Mouse (Mus musculus): Measurements from ENCODE around the gene Polr2g. TPM values are rescaled to one million over a fixed set of nuclear protein-coding genes. Genes with fewer than 3 reads are reported as not detected.
"Not testable (repeated sequence)": the region's sequence is repeated elsewhere in the genome, so short reads cannot be mapped to it uniquely, and the experiment has no call there.

Gene Polr2g
- total RNA-seq (2022), result 100 to 1,000 TPM; 107 to 116 (median 109) TPM

DNA sequence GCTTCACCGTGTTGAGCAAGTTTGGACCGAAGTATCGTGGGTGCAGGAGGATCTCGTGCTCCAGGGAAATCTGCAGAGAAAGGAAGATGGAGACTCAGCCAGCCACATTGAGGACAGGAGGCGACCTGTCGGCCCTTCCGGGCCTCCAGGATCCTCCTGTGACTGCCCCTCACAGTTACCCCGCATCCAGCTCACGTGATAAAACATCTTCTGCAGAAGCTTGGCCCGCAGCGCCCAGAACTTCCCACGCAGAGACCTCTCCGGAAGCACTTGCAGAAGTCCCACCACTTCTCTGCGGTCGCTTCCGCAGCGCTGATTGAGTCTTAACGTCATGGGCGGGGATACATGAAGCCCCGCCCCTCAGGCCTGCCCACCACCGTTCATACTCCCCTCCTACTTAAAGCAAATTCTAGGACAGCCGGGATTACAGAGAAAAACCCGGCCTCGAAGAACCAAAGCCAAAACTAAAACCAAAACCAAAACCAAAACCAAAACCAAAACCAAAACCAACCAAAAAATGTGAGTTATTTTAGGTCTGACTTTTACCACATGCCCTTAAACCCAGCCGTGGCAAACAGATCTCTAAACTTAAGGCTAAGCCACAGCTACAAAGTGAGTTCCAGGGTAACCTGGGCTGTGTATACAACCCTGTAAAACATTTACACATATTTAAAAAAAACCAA, at the start of gene Polr2g:
Polr2g (minus strand) TSS at position 314 of the 683 bp plus-strand sequence.
- peak; percentile 68 to 94 for DNase-seq (ENCODE audit: low spot score in 2 of 2)

DNA sequence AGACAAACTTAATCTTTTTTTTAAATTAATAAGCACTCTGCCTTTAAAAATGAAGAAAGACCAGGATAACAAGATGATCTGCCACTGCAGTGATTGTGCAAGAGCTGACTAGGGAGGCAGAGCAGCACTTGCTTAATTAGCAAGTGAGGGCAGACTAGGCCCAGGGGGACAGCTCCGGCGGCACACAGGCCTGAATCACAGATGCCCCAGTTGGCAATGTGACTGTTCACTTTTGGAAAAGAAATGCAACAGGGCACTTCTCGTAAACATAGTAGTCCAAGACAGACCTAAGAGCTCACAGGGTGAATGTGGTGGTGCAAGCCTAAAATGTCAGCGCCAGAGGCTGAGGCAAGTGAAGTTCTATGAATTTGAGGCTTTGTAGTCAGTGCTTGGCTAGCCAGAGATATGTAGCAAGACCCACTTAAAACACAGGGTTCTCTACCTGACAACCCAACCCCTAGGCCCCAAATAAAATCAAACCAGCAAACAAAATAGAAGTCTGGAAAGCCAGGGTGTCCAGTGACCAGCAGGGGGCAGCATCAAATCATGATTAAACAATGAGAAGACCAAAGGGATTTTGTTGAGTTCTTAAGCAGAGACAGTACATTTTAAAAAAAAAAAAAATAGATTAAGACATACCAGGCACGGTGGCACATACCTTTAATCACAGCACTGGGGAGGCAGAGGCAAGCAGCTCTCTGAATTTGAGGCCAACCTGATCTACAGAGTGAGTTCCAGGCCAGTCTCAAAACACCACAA, 46.2 kb upstream of the Polr2g start:
- no peak for DNase-seq (ENCODE audit: low spot score in 2 of 2)

DNA sequence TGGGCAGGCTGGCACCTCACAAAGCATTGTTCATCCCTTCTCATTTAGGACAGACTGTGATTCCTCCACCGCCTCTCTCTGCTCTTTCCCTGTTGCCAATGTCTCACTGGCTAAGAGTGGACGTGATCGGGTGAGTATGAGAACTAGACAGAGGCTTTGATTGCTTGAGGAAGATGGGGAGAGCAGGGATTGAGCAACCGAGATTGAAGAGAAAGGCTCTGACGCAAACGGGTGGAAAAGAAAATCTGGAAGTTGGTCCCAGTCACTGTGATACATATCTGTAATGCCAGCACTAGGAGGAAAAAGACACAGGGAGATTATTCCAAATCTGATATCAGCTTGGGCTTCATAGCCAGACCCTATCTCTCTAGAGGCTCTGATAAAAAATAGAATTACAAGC, 44.6 kb upstream of the Polr2g start:
- no peak for DNase-seq (ENCODE audit: low spot score in 2 of 2)

DNA sequence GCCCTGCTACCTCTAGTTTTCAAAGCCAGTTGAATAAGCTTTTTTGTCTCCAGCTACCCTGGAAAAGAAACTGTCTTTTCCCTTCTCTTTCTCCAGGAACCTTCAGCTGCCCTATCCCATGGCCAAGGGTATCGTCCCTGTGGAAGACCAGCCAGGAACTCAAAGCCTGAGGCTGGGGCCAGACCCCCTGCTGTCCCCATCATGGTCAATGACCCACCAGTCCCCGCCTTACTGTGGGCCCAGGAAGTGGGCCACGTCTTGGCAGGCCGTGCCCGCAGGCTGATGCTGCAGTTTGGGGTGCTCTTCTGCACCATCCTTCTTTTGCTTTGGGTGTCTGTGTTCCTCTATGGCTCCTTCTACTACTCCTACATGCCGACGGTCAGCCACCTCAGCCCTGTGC, 42.6 kb upstream of the Polr2g start:
- DNase-seq (ENCODE audit: low spot score in 2 of 2), result no peak

DNA sequence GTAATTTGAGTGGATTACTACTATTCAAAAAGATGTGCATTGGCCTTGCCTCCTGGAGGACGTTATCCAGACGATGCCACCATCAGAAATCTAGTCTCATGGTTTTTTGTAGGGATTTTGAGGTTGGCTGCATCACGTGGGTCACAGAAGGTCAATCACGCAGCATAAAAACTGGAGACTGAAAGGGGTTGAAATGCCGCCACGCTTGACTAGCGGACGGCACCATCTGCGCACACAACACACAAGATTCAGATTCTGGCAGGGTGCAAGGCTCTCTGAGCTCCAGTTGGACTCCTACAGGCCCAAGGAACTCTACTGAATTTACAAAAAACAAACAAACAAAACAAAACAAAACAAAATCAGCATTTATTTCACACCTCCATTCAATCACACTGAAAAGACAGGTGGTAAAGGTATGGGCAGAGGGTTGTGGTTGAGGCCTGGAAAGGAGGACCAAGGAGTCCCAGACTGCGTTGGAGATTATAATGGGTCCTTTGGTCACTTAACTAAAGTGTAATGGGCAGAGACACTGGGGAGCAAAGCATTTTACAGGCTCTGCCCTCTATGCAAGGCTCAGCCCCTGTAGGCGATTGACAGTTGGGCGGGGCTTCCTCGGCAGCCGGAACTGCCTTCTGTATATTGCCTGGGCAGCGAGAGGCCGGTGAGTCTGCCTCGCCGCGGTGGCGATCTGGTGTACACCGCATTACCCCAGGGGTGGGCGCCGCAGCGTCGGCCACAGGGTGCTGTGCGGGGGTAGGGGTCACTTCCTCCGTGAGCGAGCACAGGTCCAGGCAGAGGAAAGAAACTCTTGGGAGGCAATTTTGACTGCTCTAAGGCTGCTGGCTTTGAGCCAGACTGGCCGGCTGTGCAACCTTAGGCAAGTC, 41.8 kb upstream of the Polr2g start:
- DNase-seq (ENCODE audit: low spot score in 2 of 2), result peak; percentile 39 to 69

DNA sequence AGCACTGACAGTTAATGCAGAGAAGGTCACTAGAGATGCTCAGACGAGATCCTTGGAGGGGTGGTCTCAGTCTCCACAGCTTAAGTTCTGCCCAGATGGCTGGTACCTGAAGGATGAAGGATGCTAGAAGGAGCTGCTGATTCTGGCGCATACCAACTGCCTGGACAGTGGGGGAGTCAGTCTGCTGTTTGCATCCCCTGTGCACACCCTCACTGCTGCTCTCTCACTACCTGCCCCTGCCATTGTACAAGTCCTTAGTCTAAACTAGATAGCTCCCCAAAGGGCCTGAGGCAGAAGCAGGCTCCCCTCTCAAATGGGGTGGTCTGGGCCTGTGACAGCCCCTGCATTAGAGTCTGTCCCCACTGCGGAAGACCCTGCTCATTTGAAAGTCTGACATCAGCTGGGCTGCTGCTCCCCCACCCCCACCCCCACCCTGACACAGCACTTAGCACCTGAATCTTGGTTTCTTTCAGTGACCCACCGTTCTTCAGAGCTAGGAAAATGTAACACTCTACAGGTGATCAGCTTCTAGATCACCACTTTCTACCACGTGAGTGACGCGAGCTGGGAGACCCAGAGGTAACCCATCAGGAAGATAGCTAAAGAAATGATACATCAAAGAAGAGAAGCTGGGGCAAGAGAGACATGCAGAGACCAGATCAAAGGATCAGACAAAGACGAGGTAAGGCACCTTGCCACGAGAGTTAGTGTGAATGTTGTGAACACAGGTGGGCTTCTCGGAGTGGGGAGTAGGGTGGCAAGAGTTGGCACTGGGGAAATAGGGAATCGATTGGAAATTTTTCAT, 40.9 kb upstream of the Polr2g start, which contains the start of gene Gng3:
Gng3 (minus strand) TSS at position 92 of the 805 bp plus-strand sequence.
- DNase-seq (ENCODE audit: low spot score in 2 of 2), result peak; percentile 81 to 90

DNA sequence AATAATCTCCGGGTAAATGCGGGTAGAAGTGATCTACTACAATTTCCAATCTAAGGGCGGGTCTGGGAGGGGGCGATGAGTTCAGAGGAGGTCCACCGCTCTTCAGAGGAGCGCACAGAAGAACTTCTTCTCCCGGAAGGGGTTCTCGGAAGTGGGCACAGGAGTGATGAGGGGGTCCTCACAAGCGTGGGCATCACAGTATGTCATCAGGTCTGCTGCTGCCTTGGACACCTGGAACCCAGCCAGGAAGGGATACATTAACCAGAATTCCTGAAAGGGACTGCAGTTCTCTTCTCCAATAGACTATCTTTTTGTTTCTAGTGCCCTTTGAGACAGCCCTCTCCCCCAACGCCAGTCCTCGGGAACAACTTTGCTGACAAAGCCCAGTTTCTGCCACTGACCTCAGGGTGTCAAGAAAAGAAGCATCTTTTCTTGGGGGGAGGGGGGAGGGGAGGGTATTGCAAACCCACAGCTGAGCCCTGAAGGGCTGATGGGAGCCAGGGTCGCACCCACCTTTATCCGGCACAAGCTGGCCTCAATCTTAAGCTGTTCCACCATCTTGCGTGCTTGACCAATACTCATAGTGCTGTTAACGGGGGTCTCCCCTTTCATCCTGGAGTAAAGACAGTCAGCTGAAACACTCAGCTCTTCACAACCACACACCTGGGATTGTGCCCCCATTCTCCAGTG, 39.8 kb upstream of the Polr2g start:
- DNase-seq (ENCODE audit: low spot score in 2 of 2), result peak in 1 of 2 experiments; percentile 52

DNA sequence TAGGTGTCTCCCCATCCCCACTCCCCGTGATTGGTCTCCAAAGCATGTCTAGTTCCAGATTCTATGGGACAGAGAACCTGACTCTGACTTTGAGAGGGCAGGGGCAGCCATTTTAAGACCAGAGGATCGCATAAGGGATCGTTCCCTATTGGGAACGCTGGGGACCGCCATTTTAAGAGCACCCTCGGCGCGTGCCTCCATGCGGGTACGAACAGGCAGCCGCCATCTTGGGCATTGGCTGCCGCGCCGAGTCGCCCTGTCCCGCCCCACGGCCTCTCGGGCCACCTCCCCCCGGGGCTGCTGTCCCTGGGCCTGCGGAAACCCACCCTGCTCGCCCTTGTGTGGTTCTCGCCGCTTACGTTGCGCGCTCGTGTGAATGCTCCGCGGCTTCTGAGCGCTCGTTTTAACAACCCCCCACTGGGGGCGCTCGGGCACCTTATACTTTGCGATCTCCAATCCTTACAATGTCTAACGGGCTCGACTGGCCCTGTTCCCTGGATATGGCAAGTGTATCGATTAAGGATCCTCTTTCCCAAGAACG, 38.9 kb upstream of the Polr2g start, which contains the start of gene Bscl2:
Bscl2 (plus strand) TSS at position 217 of the 541 bp plus-strand sequence.
- peak; percentile 77 to 88 for DNase-seq (ENCODE audit: low spot score in 2 of 2)

DNA sequence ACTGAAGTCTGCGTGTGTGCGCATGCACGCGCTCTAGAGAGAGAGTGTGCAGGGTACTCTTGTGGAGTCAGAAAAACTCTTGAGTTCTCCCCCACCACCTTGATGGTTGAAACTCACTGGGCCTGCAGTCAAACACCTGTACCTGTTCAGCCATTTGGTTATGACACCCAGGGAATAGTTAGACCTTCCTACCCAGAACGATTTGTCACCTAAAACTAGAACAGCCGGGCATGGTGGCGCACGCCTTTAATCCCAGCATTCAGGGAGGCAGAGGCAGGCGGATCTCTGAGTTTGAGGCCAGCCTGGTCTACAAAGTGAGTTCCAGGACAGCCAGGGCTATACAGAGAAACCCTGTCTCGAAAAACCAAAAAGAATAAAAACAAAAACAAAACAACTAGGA, 38.0 kb upstream of the Polr2g start:
- not testable (repeated sequence) for DNase-seq (ENCODE audit: low spot score in 2 of 2)

DNA sequence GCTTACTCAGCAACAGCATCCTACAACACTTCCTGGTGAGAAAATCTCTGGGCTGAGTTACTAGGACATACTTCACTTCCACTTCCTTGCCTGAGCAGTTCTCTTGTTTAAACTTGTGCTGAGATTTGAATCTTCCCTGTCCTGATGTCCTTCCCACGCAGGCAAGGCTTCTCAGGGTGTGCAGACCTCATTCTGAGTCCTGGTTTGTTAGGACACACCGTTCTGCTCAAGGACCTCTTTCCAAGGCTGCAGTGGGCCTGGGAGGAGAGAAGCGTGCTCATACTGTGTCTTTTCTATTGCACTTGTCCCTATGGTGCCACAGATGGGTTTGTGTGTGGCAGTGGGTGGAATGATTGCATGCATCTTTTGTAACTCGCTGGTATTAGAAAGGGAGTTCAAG, 34.6 kb upstream of the Polr2g start:
- DNase-seq (ENCODE audit: low spot score in 2 of 2), result no peak

DNA sequence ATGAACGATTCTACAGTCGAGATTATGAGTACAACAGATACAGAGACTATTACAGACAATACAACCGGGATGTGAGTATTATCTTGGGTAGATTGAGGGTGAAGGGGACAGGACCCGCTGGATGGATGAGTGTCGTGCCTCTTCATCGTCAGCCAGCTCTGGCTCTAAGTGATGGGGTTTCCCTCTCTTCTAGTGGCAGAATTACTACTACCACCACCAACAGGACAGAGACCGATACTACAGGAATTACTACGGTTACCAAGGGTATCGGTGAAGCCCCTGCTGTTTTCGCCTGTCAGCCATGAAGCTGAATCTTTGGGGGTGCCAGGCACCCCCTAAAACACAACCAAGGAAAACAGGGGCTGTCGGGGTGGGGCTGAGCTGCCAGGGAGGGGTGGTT, 32.9 kb upstream of the Polr2g start:
- no peak for DNase-seq (ENCODE audit: low spot score in 2 of 2)

DNA sequence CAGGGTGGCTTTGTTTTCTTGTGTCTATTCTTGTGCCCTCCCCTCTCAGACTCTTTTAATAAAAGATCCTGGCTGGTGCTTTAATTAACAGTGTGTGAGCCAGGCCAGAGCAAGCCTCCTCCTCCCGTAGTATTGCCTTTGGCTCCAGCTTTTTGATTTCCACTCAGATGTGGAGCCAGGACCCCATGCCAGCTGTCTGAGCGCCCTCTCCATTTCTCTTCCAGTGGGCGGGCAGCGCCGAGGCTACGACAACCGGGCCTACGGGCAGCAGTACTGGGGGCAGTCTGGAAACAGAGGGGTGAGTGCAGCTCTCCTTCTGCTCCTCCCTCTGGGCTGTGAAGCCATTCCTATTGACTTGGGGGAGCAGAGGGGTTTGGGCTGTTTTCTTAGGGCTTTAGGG, 32.3 kb upstream of the Polr2g start:
- DNase-seq (ENCODE audit: low spot score in 2 of 2), result no peak

DNA sequence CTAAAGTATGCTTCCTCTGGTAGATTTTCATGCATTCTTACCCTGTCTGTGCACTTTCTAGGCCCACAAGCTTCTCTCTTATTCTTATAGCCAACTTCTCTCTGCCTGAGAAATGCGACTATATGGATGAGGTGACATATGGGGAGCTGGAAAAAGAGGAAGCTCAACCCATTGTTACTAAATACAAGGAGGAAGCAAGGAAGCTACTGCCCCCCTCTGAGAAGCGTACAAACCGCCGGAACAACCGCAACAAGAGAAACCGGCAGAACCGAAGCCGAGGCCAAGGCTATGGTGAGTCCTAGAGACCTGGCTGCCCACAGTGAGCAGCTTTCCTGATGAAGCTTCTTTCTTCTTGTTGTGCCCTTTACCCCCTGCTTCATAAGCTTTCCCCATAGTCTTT, 31.3 kb upstream of the Polr2g start, which contains the start of gene AC129217.1:
AC129217.1 (plus strand) TSS at position 114 of the 400 bp plus-strand sequence.
- DNase-seq (ENCODE audit: low spot score in 2 of 2), result no peak

DNA sequence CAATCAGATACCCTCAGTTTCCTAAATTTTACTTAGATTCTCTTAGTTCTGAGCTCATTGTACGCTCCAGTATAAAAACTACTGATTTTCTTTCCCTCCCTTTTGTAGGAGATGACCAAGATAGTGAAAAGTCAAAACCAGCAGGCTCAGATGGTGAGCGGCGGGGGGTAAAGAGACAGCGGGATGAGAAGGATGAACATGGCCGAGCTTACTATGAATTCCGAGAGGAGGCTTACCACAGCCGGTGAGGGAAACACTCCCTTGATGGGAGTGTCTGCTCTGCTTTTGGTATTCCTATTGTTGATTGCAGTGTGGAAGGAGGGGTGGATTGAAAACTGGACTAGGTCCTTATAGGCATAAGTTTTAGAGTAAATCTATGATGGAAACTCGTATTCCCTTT, 24.3 kb upstream of the Polr2g start:
- no peak for DNase-seq (ENCODE audit: low spot score in 2 of 2)

DNA sequence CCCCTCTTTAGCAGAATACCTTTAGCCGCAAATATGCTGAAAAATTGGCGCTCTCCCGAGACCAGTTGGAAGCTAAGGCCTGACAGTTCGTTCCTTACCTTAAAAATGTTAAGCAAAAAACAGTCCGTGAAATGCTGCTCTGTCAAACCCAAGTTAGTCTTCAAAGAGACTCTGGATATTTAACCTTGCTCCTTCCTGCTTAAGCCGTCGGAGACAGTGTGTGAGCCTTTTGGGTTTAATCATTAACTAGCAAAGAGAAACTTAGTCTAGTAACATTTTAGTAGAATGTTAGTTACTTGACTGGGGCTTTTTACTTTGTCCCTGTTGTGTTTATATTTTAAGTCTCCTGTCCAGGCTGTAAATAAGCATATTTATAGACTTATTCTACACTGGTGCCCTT, 22.8 kb upstream of the Polr2g start:
- no peak for DNase-seq (ENCODE audit: low spot score in 2 of 2)

DNA sequence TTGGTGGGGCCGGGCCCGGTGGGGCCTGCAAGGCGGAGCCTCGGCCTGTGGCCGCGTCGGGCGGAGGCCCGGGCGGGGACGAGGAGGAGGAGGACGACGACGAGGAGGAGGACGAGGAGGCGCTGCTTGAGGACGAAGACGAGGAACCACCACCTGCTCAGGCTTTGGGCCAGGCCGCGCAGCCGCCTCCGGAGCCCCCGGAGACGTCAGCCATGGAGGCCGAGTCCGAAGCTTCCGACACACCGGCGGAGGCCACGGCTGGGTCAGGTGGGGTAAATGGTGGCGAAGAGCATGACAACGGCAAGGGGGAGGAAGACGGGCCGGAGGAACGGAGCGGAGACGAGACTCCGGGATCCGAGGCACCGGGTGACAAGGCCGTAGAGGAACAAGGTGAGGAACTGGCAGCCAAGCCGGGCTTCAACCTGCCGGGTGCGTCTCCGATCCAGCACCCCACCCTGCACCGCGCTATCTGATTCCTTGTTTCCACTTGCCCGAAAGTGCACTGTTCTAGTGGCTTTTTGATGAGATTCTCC, 22.1 kb upstream of the Polr2g start:
- peak in 1 of 2 experiments; percentile 52 for DNase-seq (ENCODE audit: low spot score in 2 of 2)

DNA sequence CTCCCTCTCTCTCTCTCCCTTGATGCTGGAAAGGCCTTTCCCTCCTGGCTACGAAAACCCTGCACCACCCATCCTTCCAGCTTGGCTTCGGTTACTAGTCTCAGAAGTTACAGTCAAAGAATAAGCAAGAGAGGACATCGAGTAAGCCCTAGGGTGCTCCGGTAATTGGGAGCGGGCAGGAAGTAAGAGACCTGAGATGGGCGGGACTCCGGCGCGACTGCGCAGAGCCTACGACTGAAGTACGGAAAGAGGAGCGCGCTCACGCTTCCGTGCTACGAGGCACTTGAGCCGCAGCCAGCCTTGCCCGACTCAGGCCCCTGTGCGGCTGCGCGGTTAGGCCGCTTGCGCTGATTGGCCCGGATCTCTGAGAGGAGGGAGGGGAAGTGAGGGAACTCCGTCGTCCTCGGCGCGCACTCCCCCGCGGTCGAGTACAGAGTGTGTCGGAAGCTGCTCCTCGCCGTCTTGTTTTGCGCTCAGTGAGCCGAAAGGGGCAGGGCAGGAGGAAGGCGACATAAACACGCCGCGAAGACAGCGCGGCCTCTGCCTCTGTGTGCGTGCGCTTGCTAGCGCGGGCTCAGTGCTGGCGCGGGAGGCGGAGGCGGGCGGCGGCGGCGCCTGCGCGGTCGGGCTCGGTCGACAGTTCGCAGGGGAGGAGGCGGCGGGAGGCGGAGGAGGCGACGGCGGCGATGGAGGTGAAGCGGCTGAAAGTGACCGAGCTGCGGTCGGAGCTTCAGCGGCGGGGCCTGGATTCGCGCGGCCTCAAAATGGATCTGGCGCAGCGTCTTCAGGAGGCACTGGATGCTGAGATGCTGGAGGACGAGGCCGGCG, 21.4 kb upstream of the Polr2g start, which contains the start of gene Hnrnpul2:
Hnrnpul2 (plus strand) TSS at position 415 of the 828 bp plus-strand sequence.
- DNase-seq (ENCODE audit: low spot score in 2 of 2), result peak; percentile 96 to 99

DNA sequence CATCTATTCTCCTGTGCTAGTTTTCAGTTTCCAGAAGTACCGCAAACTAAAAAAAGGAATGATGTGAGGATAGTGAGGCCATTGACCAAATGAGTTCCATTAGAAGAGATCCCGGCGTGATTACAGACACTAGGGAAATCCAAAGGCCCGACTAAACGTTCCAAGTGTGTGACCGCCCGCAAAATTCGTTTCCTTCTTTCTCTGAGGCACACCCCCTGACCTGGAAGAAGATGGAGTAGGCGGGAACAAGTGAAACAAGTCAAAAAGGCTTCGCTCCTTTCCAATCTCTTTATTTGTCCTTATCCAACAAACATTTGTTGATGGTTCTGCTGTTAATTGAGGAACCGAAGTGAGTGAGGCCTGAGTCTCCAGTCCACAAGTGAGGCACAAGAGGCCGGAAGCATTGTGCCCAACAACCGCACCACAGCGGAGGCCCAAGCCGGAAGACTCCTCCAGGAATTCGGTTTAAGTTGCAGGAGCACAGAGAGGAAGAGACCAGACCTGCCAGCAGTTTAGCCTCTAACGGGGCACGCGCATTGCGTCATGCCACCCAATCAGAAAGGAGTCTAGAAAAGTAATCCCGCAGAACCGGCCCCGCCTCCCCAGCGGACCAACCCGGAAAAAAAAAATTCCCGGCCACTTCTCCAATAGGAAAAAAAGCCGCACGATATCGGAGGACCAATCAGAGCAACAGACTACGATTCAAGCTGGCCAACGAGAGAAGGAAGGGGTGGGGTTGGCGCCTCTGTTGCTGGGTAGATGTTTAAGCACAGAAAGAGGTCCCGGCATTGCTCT, 20.6 kb upstream of the Polr2g start, which contains the start of gene Ttc9c:
Ttc9c (minus strand) TSS at position 533 of the 795 bp plus-strand sequence.
- DNase-seq (ENCODE audit: low spot score in 2 of 2), result peak; percentile 94 to 99

All from left cerebral cortex, adult 8-10 months (tissue).